Mouse (Mus musculus): Measurements from ENCODE around the gene Atp6ap1. TPM values are rescaled to one million over a fixed set of nuclear protein-coding genes. Genes with fewer than 3 reads are reported as not detected.

Gene Atp6ap1
- polyA plus RNA-seq, 1 experiment: 74.7 TPM

GRCm38 (mm10) chrX:74293431-74293830 is 3.5 kb upstream of the Atp6ap1 start:
- Histone ChIP-seq H3K4me1 (ENCODE audit: control insufficient read depth, insufficient read depth, low read length) (peaks cover 2% of the 10 kb centered on the region), H3K27ac (ENCODE audit: insufficient read depth, low read length) (no peak overlapping the region), H3K9me3 (replicated peaks; ENCODE audit: control insufficient read depth, insufficient read depth, low read length, poor library complexity, severe bottlenecking) (no peaks in the 10 kb centered on the region), H3K4me3 (ENCODE audit: low read depth, low read length) (no peak overlapping the region), H3K9ac (ENCODE audit: low read depth, poor library complexity, severe bottlenecking) (no peak overlapping the region), H3K36me3 (ENCODE audit: control insufficient read depth, insufficient read depth, low read length, poor library complexity, severe bottlenecking) (no peaks in the 10 kb centered on the region), H3K27me3 (ENCODE audit: control insufficient read depth, insufficient read depth, low read length, poor library complexity, severe bottlenecking) (no peaks in the 10 kb centered on the region)
- TF ChIP-seq EP300 (IDR thresholded peaks at IDR 0.05; ENCODE audit: insufficient read depth, low read depth, low read length) (no peak), POLR2A (IDR thresholded peaks at IDR 0.05; ENCODE audit: insufficient read depth, low read length) (no peak), CTCF (IDR thresholded peaks at IDR 0.05; ENCODE audit: low read depth, low read length) (no peak)

GRCm38 (mm10) chrX:74298348-74298747 is 1.5 kb downstream of the Atp6ap1 start:
- peaks cover 3% of the 10 kb centered on the region for H3K4me1 ChIP-seq (ENCODE audit: control insufficient read depth, insufficient read depth, low read length)
- no peaks in the 10 kb centered on the region for H3K9me3 ChIP-seq (replicated peaks; ENCODE audit: control insufficient read depth, insufficient read depth, low read length, poor library complexity, severe bottlenecking)
- no peak overlapping the region for H3K9ac ChIP-seq (ENCODE audit: low read depth, poor library complexity, severe bottlenecking)
- H3K27me3 ChIP-seq (ENCODE audit: control insufficient read depth, insufficient read depth, low read length, poor library complexity, severe bottlenecking): no peaks in the 10 kb centered on the region
- TF ChIP-seq CTCF (IDR thresholded peaks at IDR 0.05; ENCODE audit: low read depth, low read length) (no peak), EP300 (IDR thresholded peaks at IDR 0.05; ENCODE audit: insufficient read depth, low read depth, low read length) (no peak)
- H3K4me3 ChIP-seq (ENCODE audit: low read depth, low read length): no peak overlapping the region
- H3K36me3 ChIP-seq (ENCODE audit: control insufficient read depth, insufficient read depth, low read length, poor library complexity, severe bottlenecking): peaks cover 9% of the 10 kb centered on the region
- H3K27ac ChIP-seq (ENCODE audit: insufficient read depth, low read length): no peak overlapping the region

- Histone ChIP-seq H3K9me3 (replicated peaks; ENCODE audit: control insufficient read depth, insufficient read depth, low read length, poor library complexity, severe bottlenecking) (no peaks in the 10 kb centered on the region), H3K9ac (ENCODE audit: low read depth, poor library complexity, severe bottlenecking) (no peak overlapping the region), H3K4me3 (ENCODE audit: low read depth, low read length) (no peak overlapping the region), H3K27ac (ENCODE audit: insufficient read depth, low read length) (no peak overlapping the region), H3K36me3 (ENCODE audit: control insufficient read depth, insufficient read depth, low read length, poor library complexity, severe bottlenecking) (peaks cover 15% of the 10 kb centered on the region), H3K27me3 (ENCODE audit: control insufficient read depth, insufficient read depth, low read length, poor library complexity, severe bottlenecking) (no peaks in the 10 kb centered on the region), H3K4me1 (ENCODE audit: control insufficient read depth, insufficient read depth, low read length) (peaks cover 3% of the 10 kb centered on the region)
- no peak for TF ChIP-seq EP300 (IDR thresholded peaks at IDR 0.05; ENCODE audit: insufficient read depth, low read depth, low read length)
Measured at GRCm38 (mm10) chrX:74299721-74300120, 2.8 kb downstream of the Atp6ap1 start.

GRCm38 (mm10) chrX:74304867-74305700 is 8.2 kb downstream of the Atp6ap1 start, which contains the start of gene Gdi1:
Gene Gdi1, plus strand, starts transcription at chrX:74304998.
- no peaks in the 10 kb centered on the region for H3K4me1 ChIP-seq (ENCODE audit: control insufficient read depth, insufficient read depth, low read length)
- TF ChIP-seq CTCF (IDR thresholded peaks at IDR 0.05; ENCODE audit: low read depth, low read length) (no peak), EP300 (IDR thresholded peaks at IDR 0.05; ENCODE audit: insufficient read depth, low read depth, low read length) (0 out of 2 replicates have a peak, but pooled peaks have one; percentile 31), POLR2A (IDR thresholded peaks at IDR 0.05; ENCODE audit: insufficient read depth, low read length) (peak; percentile 75)
- peak within 1 kb of the TSS; percentile 80 for H3K9ac ChIP-seq (ENCODE audit: low read depth, poor library complexity, severe bottlenecking)
- H3K36me3 ChIP-seq (ENCODE audit: control insufficient read depth, insufficient read depth, low read length, poor library complexity, severe bottlenecking): peaks cover 25% of the 10 kb centered on the region
- peak within 1 kb of the TSS; percentile 80 for H3K27ac ChIP-seq (ENCODE audit: insufficient read depth, low read length)
- H3K27me3 ChIP-seq (ENCODE audit: control insufficient read depth, insufficient read depth, low read length, poor library complexity, severe bottlenecking): no peaks in the 10 kb centered on the region
- H3K9me3 ChIP-seq (replicated peaks; ENCODE audit: control insufficient read depth, insufficient read depth, low read length, poor library complexity, severe bottlenecking): no peaks in the 10 kb centered on the region
- peak within 1 kb of the TSS; percentile 88 for H3K4me3 ChIP-seq (ENCODE audit: low read depth, low read length)

- Histone ChIP-seq H3K27me3 (ENCODE audit: control insufficient read depth, insufficient read depth, low read length, poor library complexity, severe bottlenecking) (no peaks in the 10 kb centered on the region), H3K9me3 (replicated peaks; ENCODE audit: control insufficient read depth, insufficient read depth, low read length, poor library complexity, severe bottlenecking) (no peaks in the 10 kb centered on the region), H3K27ac (ENCODE audit: insufficient read depth, low read length) (peak within 1 kb of the TSS; percentile 30; the same call in 1 of the 2 replicates), H3K4me3 (ENCODE audit: low read depth, low read length) (peak within 1 kb of the TSS; percentile 93), H3K36me3 (ENCODE audit: control insufficient read depth, insufficient read depth, low read length, poor library complexity, severe bottlenecking) (peaks cover 10% of the 10 kb centered on the region), H3K9ac (ENCODE audit: low read depth, poor library complexity, severe bottlenecking) (peak within 1 kb of the TSS; percentile 83), H3K4me1 (ENCODE audit: control insufficient read depth, insufficient read depth, low read length) (no peaks in the 10 kb centered on the region)
- no peak for TF ChIP-seq CTCF (IDR thresholded peaks at IDR 0.05; ENCODE audit: low read depth, low read length)
- peak; percentile 10 for TF ChIP-seq POLR2A (IDR thresholded peaks at IDR 0.05; ENCODE audit: insufficient read depth, low read length)
- no peak for TF ChIP-seq EP300 (IDR thresholded peaks at IDR 0.05; ENCODE audit: insufficient read depth, low read depth, low read length)
Measured at GRCm38 (mm10) chrX:74312540-74313464, 15.9 kb downstream of the Atp6ap1 start, which contains the start of gene Fam50a. Gene Fam50a, plus strand, starts transcription at chrX:74313033.
